Mouse (Mus musculus) liver, embryonic 14.5 days (tissue): ENCODE measurements around the gene Def6.

Source experiments
- CTCF ChIP-seq: IDR thresholded peaks from 2 replicates; pipeline ENCODE4 v1.5.1; 2016; ENCODE audit warnings: antibody characterized with exemption, low read depth, control low read depth
- EP300 ChIP-seq: IDR thresholded peaks from 2 replicates; pipeline ENCODE4 v1.6.1; 2016; ENCODE audit warnings: antibody characterized with exemption, low read depth

GRCm38 (mm10) chr17:28176775-28177539 lies 30.6 kb upstream of the Def6 start, which contains the start of gene Zfp523:
- TF ChIP-seq CTCF (no peak), EP300 (no peak)
